Mouse (Mus musculus) thymus, adult 18-20 months (tissue): ENCODE data around the gene Rtn4rl1.
"Not testable (repeated sequence)": the region's sequence is repeated elsewhere in the genome, so short reads cannot be mapped to it uniquely, and the experiment has no call there.

ENCODE experiments used
- DNase-seq, 2 experiments: peaks; one replicate each; pipeline ENCODE4 v3.0.0; 2022; ENCODE audit warnings: mixed read lengths in 2 of 2

The Rtn4rl1 gene

DNA sequence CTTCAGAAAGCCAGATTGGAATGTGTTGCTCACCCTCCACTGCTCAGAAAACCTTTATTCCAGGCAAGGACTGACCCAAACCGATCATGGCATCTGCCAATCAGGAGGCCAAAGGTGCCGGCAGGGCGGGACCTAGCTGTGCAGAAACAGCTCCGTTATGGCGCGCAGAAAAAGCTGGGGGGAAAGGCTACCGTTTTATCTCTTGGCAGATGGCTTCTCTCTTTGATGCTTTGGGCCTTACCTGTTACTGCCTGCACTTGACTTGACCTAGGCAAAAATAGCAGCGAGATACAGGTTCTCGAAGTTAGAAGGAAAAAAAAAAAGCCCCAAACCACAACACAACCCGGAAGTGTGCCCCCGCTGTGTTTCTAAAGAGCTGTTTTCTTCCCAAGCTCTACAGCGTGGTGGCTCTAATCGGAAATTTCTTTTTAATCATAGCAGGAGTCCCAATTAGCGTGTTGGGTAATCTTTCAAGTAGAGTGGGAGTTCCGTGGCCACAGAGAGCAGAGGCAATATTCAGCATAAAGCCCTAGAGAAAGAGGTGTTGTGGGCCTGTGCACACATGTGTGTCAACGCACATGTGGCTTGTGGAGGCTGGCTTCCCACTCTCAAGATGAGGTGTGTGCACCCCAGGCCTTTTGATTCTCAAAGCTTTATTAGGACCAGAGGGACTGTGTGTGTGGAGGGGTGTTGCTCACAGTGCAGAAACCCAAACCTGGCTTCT is 85.9 kb downstream of the Rtn4rl1 start:
- peak; percentile 14 to 58 for DNase-seq

DNA sequence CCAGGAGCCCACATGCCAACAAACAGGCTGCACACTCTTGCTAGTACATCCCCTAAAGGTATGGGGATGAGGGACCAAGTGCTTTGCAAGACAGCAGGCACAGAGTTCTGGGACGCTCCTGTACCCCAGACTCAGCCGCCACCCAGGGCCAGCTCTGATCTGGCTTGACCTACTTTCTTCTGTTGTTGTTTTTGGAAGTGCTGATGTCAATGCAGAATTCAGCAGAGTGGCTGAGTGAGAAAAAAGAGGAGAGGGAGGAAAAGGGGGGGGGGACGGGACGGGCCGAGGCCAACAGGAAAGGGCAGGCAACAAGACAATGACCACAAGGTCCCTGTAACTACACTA is 86.5 kb downstream of the Rtn4rl1 start:
- DNase-seq = peak; percentile 21 to 45

GRCm38 (mm10) chr11:75280435-75281001 is 86.9 kb downstream of the Rtn4rl1 start:
- no peak for DNase-seq

- DNase-seq = no peak
These were observed 88.0 kb downstream of the Rtn4rl1 start for GRCm38 (mm10) chr11:75281380-75282256.

GRCm38 (mm10) chr11:75282496-75283120 is 89.0 kb downstream of the Rtn4rl1 start:
- peak; percentile 63 to 75 for DNase-seq

- not testable (repeated sequence) for DNase-seq
These were observed 90.2 kb downstream of the Rtn4rl1 start for GRCm38 (mm10) chr11:75283784-75284183.

GRCm38 (mm10) chr11:75285893-75286467 is 92.4 kb downstream of the Rtn4rl1 start:
- no peak for DNase-seq

DNA sequence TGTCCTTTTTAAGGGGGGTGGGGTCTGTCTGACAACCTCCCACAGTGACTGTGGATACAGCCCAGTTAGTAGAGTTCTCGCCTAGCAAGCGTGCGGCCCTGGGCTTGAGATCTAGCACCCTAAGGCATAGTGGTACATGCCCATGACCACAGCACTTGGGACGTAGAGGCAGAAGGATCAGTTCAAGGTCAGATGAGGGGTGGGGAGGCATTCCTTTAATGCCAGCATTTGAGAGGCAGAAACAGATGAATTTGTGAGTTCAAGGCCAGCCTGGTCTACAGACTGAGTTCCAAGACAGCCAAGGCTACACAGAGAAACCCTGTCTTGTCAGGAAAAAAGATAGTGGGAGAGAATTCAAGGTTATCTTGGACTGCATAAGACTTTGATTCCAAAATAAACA is 93.3 kb downstream of the Rtn4rl1 start:
- DNase-seq = no peak

DNA sequence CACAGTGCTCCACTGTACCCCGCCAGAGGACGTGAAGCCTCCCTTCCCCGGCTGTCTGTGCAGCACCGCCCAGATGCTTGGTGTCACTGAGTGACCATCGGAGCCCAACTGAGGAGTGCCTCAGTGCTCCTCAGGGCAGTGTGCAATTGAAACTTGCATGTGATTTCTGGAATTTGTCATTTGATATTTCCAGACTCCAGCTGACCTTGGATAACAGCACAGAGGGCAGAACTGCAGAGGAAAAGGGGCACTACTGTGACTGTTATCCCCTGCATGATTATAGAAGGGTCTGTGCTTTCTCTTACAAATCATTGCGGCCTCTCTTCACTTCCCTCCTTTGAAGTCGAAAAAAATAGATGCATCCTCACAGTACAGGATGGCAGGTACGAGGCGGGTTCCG is 94.4 kb downstream of the Rtn4rl1 start:
- no peak for DNase-seq

DNA sequence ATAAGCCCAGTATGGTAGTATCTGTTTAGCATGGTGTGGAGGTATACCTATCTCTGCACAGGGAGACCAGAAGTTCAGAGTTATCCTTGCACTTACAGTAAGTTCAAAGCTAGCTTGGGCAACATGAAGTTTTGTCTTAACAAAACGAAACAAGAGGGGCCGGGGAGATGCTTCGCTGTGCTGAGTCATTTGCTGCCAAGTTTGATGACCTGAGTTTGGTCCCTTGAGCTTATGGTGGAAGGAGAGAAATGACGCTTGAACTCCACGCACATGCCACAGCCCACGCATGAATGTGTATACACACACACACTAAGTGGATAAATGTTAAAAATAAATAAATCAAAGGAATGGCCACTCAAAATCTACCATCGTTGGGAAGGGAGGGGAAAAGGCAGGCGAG is 94.9 kb downstream of the Rtn4rl1 start:
- DNase-seq = no peak

GRCm38 (mm10) chr11:75289120-75289519 is 95.5 kb downstream of the Rtn4rl1 start:
- DNase-seq = no peak

GRCm38 (mm10) chr11:75290566-75291271 is 97.1 kb downstream of the Rtn4rl1 start:
- DNase-seq = peak; percentile 57 to 73

- DNase-seq = no peak
These were observed 98.0 kb downstream of the Rtn4rl1 start for GRCm38 (mm10) chr11:75291389-75292215.

- DNase-seq = no peak
These were observed 98.7 kb downstream of the Rtn4rl1 start for GRCm38 (mm10) chr11:75292281-75292680.

DNA sequence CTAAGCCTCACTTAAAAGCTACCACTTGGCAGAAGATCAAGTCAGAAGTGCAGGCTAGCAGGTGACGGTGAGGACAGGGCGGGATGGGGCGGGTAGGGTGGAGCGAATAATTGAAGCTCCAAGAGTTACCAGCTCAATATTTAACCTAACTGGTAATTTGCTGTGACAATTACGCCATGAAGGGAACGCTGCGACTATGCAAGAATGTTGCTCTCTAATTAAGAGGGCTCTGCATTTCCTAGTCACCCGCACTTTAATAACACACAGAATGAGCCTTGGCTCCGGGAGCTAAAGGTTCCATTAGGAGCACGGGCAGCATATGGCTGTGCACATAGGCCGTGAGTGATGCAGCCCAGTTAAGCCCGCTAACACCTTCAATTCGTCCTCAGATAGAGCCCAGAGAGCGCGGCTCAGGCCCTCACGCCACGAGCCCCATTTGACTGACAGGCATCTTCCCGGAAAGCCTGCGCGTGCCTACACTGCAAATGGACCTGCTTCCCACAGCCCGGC is 100.3 kb downstream of the Rtn4rl1 start:
- DNase-seq = no peak

- DNase-seq = no peak
These were observed 101.3 kb downstream of the Rtn4rl1 start for GRCm38 (mm10) chr11:75294862-75295261.

DNA sequence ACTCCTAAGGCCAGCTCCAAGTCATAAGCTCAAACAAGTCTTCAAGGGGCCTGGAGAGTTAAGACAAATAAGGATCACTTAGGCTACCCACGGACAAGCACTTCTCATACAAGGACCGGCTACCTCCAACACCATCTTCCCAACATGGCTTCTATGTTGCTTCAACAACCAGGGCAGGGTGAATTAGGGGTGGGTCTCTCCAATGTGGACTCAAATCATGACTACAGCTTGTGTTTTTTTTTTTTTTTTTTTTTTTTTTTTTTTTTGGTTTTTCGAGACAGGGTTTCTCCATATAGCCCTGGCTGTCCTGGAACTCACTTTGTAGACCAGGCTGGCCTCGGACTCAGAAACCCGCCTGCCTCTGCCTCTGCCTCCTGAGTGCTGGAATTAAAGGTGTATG is 102.0 kb downstream of the Rtn4rl1 start:
- DNase-seq = not testable (repeated sequence)

- DNase-seq = no peak
These were observed 102.9 kb downstream of the Rtn4rl1 start for GRCm38 (mm10) chr11:75296406-75297005.

GRCm38 (mm10) chr11:75297631-75298030 is 104.0 kb downstream of the Rtn4rl1 start:
- no peak for DNase-seq

DNA sequence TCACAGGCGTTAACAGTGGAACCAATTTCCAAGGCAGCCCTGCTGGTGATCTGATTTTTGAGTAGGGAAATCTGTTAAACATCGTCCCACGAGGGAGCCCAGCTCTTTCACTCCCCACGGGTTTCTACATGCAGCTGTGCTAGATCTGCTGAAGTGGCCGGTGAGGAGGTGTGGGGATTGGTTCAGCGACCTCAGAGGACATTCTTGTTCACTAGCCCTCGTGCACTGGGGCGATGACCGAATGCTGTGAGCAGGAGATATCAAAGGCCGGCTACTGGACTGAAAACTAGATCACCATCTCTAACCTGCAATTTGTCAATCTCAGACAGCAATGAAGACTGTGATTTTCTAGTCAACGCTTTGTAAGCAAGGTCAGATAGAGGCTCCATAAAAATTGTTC is 104.9 kb downstream of the Rtn4rl1 start:
- DNase-seq = no peak

DNA sequence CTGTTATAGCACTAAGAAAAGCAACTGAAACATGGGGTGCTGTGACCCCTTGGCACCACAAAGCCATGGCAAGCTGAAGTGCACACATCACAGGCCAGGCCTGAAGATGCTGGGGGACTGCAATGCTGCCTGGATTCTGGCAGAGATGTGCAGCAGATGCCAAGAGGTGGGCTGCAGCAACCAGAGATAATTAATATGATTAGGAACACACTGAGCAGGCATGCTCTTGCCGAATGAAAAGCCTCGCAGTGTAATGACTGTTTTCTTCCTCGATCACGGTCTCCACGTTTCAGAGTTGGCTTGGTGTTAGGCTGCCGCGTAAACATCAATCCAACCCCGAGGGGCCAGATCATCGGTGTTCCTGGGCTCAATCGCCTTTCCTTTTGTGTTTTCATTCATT is 106.2 kb downstream of the Rtn4rl1 start:
- no peak for DNase-seq
